Mouse (Mus musculus): ENCODE data around the gene Lin7c.

DNA sequence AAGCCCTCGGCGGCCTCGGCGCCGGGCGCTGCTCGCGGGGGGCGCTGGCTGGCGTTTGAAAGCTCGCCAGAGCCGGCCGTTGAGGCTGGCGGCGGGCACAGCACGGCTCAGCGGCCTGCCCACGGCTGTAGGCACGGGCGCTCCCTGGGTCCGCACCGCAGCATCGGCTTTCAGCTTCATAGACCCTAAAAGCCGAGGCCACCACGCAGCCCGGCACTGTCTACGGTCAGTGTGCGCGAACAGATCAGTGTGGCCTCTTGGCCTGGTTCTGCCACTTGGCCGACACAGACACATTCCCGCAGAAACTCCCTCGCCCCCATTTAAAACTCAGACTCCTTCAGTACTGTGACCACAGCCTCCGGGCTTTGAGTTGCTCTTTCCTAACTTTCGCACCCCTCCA, 378 bp downstream of the Lin7c start:
- TF ChIP-seq GATA1 (IDR thresholded peaks at IDR 0.05; ENCODE audit: borderline replicate concordance, low read length): no peak
- TF ChIP-seq FLI1 (IDR thresholded peaks at IDR 0.05; ENCODE audit: low read length): no peak
